In genomic region chr6:47191940-47192339, GRCm38 (mm10) we compare ENCODE assay signal across 1 mouse cellular context.
TF ChIP-seq lines count a peak whose summit lies in the region.

No protein-coding gene starts in this region.

TF ChIP-seq in MEL, 35 proteins besides CTCF, POLR2A, EP300 and RAD21 (continued from another document):
- TF ChIP-seq RCOR1 (IDR thresholded peaks at IDR 0.05; ENCODE audit: low read depth, low read length) (no peak), ELF1 (IDR thresholded peaks at IDR 0.05; ENCODE audit: low read depth, low read length) (no peak), E2F4 (IDR thresholded peaks at IDR 0.05; ENCODE audit: borderline replicate concordance, low read depth, low read length) (no peak), ZC3H11A (IDR thresholded peaks at IDR 0.05; ENCODE audit: low read depth, low read length) (no peak), MYC (IDR thresholded peaks at IDR 0.05; ENCODE audit: low read depth, low read length) (no peak), NELFE (IDR thresholded peaks at IDR 0.05; ENCODE audit: low read depth, low read length) (no peak), UBTF (IDR thresholded peaks at IDR 0.05; ENCODE audit: borderline replicate concordance, insufficient read depth, low read depth, low read length) (no peak), HCFC1 (IDR thresholded peaks at IDR 0.05; ENCODE audit: low read depth, low read length) (no peak), JUND (IDR thresholded peaks at IDR 0.05; ENCODE audit: low read depth, low read length) (peak; percentile 97), GATA1 (IDR thresholded peaks at IDR 0.05; ENCODE audit: low read depth, low read length) (peak; percentile 85), SMC3 (IDR thresholded peaks at IDR 0.05; ENCODE audit: low read depth, low read length) (no peak)
